Mouse (Mus musculus): Measurements from ENCODE around the gene Ggct.
A peak's percentile ranks its signal among the peaks of the same experiment; 100 is the strongest.

Ggct gene

DNA sequence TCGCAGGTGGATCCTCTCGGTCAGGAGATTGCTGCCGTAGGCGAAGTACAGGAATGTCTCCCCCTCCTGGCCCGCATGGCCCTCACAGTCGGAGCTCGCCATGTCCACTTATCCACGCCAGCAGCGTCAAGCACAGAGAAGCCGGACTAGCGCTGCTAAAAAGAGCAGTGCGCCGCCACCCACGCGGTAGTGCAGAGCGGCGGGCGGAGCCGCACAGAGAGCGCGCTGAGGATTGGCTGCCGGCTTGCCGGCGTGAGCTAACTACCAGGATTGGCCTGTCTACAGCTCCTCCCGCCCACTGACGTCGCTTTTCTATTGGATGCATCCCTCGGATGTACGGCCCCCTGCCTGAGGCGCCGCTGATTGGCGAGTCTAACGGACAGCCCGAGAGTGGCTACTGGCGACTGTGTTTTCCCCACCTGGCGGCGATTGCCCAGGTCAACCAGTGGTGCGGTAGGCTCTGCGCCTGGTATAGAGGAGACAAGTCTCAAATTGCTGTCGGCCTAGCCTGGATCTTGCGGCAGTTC lies at the start of gene Ggct:
Ggct (minus strand) TSS at position 217 of the 527 bp plus-strand sequence.
- peak; percentile 96 to 99 for DNase-seq

DNA sequence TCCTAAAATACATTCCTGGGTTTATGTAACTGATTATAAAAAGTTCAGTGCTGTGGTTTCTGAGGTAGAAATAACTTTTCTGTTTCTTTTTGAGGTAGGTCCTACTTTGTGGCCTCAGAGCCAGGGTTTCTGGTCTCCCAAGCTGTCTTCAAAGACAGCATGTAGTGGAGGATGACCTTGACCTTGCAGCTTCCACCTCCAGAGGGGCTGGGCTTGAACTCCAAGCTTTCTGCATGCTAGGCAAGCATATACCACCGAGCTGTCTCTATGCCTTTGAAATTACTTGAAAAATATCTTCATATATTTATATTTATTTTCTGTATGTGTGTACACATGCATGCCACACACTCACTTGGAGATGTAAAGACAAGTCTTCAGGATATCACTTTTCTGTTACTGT lies 47.3 kb upstream of the Ggct start:
- DNase-seq = no peak

DNA sequence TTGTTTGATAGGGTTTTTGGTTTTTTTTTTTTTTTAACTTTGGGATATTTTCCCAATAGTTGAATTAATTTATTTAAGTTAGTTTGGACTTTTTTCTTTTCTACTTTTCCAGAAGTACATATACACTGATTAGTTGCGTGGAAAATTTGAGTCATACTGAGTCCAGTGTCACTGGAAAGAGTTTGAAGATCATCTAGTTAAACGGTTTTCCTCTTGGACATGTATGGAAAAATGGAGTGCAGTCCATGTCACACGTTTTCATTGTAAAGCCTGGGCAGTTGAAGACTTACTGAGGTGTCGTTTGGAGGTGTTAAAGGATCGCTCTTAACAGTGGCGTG lies 46.7 kb upstream of the Ggct start:
- DNase-seq = no peak

DNA sequence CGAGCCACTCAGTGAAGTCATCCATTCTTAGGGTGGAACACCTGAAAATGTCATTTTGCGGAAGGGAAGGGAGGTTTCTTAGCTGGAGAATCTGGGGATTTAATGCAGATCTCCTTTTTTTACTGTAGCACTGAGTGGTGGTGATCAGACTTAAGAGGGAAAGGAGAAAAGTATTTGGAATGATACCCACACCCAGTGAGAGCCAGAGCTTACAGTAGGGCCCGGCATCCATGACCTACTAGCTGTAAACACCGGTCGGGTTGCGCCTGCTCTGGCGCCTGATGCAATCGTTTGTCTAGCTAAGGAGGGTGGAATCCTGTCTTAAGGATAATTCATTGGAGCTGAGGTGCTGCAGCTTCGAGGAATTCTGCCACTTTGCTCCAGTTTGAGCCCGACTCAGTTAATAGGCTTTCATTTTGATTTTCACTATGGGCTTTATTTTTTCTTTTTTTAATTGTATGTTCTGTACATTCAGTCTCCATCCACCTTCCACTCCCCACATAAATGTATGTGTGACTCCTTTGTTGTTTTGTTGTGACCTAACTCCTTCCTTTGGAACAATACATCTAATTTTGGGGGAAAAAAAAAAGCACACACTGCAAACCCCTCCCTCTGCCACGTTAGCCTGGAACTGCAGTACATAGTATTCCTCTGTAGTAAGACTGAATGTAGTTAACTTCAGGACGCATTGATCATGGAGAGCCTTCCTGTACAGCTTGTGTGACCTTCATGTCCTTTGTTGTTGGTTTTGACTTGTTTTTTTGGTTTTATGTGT lies 46.1 kb upstream of the Ggct start:
- peak; percentile 32 to 41 for DNase-seq

DNA sequence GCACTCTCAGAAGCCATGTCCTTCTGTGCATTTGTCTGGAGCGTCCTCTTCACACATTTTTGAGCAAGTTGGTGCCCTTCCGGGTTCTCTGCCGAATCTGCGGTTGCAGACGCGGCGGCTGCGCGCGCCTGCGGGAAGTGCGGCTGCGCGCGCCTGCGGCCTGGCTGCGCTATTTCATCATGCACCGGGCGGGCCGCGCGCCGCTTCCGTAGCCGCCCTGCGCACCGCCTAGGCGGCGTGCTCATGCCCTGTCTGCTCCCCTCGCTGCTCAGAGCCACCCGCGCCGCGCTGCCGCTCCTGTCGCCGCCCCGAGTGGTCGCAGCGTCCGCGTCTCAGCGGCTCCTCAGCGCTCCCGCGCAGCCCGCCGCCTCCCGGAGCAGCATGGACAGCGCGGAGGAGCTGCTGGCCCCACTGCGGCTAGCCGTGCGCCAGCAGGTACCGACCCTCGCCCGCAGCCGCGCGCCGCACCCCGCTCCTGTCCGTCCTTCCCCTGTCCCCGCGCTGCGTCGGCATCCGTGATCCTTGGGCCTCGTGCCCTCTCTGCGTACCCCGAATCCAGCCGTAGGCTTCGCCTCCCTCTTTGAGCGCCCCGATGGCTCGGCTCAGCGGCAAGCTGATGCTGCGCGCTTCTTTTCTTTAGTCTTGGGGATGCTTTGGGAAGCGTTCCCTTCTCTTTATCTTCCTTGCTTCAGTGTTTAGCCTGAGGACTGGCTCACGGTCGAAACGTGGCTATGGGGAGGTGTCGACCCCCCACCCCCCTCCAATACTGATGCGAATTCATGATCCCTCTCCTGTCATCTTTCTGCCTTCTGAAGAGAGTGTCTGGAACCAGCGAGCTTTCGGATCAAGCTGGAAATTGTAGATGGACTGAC lies 45.3 kb upstream of the Ggct start, which contains the start of gene Gars:
Gars (plus strand) TSS at position 209 of the 872 bp plus-strand sequence.
- peak; percentile 82 to 94 for DNase-seq

DNA sequence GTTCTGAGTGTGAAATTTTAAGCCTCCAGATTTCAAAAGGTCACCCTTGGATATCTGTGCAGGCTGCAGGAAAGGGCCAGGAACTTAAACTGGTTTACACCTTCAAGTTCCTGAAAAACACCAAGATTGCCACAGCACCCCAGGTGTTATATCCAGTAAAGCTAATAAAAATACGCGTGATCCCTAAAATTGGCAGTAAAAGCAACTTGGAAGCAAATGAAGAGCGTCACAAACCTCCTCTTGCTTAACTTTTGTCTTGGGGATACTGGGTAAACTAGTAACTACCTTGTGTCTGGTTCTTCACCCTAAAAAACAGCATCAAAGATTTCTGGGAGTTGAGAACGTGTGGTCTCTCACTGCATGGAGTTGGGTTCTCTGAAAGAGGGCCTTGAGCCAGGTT lies 44.0 kb upstream of the Ggct start:
- no peak for DNase-seq

DNA sequence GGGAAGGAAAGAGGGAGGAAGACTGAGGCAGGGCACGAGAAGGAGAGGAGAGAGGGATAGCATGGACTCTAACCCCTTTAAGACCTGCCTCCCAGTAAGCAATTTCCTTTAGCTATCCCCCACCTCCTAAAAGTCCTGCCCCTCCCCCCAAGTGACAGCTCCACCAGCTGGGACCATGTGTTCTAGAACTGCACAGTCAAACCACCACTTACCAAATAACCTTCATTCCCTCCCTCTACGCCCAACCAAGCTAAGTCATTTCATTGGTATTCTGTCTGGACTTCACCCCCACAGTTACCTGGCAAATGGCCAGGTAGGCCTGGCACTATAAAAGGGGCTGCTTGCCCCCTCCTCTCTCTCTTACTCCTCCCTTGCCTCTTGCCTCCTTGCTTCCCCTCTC lies 34.9 kb upstream of the Ggct start:
- DNase-seq = no peak

DNA sequence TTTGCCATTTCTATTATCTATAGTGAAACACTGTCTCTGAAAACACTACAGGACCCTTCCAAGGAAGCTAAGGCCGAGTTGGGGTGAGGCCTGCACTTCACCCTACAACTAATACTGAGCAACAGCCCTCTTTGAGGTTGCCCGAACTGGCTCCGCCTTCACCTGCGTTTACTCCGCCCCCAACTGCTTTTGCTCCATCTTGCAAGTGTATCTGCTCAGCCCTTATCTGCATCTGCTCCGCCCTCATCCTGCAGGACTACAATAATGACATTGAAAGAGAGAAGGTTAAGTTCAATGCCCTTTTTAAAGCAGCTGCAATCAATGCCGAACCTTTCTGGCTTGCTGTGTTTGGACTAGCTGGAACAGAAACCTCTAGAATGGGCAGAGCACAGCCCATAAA lies 29.1 kb upstream of the Ggct start:
- DNase-seq = no peak

DNA sequence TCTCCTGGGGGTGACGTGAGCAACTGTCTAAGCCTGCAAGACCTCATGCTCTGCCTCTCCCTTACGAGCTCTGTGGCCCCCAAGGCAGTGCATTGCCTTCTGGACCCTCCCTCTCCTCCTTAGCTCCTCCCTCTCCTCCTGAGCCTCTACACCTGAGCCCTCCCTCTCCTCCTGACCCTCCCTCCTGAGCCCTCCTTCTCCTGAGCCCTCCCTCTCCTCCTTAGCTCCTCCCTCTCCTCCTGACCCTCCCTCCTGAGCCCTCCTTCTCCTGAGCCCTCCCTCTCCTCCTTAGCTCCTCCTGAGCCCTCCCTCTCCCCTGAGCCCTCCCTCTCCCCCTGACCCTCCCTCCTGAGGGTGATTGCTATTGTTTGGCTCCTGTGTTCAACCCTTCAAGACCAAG lies 25.7 kb upstream of the Ggct start:
- no peak for DNase-seq

DNA sequence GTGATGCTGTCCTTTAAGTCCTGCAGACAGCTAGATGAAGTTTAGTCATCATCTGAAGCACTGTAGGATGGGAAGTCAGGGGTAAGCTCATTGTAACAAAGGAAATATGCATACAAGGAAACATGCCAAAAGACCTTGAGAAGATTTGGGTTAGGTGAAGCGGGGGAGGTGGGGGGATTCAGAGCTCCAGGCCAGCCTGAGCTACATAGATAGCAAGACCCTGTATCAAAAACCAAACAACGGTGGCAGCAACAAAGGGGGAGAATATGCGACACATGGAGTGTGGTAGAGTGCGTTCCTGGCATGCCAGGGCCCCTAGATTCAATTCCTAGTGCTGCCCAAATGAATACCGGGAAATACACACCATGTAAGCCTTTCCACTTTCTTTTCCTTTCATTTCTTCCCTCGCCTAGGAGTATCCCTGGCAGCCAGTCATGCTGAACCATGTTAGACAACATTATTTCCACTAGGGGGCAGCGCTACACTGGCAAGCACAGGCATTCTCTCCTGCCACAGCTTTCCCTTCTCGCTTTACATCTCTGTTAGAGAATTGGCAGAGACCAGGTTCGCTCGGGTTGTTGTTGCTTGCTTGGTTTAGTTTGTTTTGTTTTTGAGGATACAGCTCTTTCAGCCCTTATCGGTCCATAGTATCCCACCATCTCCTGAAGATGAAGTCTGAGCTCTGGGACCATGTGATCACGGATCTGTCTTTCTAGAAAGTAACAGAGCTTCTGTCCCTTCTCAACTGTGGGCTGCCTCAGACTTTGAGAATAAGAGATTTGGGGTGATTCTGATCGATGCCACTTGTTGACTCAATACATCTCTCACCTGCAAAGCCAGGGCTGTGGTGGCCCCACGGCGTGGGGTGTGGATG lies 24.2 kb upstream of the Ggct start:
- peak; percentile 65 to 70 for DNase-seq

DNA sequence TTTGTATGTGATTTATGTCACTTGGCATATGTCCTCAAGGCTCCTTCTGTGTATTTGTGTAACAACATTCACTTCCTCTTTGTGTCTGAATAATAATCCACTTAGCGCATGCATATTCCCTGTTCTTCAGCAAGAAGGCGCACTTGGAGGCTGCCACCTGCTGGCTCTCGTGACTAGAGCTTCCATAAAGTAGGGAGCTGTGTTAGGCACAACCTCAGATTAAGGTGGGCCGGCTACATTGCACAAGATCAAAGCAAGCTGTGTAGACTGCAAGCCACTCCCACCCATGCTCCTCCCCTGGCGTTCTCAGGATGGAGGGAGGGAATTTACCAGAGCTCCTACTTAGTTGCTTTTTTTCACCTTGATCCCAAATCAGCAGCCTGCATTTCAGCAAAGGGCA lies 23.5 kb upstream of the Ggct start:
- DNase-seq = peak in 1 of 2 experiments; percentile 20

DNA sequence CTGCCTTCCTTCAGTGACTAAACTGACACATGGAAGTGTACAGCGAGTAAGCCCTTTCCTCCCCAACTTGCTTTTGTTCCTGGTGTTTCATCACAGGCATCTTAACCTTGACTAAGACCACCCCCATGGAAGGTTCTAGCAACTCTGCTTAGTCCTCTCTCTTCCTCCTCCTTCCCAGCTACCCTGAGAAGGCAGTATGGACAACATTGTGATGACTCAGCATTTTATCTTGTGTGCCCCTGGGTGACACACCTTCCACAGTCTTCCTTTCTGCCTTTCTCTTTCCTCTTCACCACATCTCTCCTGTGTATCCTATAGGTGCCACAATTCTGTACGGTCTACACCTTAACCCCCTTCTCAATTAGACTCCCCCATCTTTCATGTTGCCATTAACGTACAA lies 21.4 kb upstream of the Ggct start:
- DNase-seq = no peak

DNA sequence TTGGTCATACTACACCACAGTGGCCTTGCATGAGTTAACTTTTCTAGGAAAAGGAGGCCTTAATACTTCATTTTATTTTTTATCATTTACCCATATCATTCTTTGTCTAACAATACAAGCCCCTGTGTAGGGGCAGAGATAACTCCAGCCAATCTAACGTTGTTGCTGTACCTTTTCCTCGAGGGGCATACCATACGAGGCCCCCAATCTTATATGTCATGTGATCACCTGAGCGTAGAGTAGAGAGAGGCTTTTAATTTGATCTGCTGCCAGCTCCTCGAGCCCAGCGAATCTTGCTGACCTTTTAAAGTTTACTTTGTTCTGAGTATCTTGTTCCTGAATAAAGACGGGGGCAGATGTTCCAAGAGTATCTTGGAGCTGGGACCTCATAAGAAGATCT lies 19.8 kb upstream of the Ggct start:
- DNase-seq = no peak

DNA sequence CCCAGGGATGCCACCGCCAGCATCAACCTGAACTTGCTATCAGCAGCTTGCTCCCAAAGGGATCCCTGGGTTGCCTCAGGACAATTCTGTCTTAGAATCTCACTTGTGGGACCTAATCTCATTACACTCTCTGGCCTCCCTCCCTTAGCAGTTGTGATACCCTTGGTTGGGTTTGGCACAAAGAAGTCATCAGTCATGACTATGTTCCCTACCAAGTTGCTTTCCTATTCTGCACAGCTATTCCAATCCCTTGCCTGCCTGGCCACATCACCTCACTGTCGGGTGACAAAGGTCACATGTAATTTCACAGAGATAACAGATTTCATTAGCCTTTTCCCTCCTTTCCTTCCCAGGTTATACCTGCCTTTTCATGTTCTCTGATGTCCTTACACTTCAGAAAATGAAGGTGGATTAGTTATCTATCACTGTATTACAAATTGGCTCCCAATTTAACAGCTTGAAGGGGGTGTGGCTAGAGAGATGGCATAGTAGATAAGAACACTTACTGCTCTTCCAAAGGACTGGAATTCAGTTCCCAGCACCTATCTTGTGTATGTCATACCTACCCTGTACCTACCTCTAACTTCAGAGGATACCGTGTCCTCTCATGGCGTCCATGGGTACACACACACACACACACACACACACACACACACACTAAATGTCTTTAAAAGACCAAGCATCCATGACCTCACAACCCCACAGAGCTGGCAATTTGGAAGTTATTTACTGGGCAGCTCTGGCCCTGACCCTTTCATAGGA lies 17.8 kb upstream of the Ggct start:
- no peak for DNase-seq

DNA sequence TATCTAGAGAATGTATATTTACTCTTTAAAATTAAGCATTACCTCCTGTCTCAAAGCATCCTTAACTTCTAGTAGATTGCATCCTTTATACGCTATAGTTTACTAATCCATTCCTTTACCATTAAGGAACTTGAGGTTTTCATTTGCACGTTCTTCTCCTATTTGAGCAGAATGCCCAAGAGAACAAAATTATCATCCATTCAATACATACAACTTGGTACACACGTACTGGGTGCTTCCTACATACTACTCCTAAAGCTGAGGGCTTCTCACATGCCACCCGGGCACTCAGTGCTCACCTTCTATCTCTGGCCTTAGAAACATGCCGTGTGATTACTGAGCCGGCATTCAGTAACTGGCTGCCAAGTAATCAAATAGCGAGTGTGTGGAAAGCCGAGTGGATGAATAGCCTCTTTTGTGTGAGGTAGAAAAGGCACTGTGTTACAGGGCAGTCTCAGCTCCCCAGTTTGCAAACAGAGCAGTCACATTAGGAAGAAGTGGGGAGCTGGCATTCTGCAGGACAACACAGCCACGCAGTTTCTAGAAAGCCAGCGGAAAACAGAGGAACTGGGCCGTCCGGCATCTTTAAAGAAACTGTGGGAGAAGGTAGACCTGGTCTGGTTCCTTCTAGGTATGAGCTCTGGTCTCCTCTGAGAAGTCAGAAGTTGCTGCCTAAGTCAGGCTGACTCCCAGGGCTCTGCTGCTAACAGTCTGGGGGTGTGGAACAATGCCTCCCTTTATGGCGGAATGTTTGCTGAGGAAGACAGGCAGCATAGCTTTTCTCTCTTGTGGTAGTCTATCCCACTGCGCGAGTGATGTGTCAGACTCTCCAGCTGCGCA lies 16.9 kb upstream of the Ggct start:
- no peak for DNase-seq

DNA sequence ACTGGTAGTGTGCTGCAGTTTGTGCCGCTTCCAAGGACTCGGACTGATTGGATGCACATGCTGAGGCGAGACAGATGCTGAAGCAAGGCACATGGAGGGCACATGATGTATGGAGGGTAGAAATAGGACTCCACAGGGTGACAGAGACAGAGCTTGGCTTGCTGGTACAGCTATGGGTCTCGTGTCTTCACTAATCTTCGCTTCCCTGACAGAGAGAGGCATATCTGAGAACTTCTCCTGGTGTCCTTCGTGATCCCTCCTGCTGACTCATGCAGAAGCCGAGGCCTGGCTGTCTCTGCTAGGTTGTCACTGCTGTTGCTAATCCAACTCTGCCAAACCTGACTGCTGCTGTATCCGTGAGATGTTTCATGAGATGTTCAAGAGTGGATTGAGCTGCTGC lies 15.7 kb upstream of the Ggct start:
- no peak for DNase-seq

DNA sequence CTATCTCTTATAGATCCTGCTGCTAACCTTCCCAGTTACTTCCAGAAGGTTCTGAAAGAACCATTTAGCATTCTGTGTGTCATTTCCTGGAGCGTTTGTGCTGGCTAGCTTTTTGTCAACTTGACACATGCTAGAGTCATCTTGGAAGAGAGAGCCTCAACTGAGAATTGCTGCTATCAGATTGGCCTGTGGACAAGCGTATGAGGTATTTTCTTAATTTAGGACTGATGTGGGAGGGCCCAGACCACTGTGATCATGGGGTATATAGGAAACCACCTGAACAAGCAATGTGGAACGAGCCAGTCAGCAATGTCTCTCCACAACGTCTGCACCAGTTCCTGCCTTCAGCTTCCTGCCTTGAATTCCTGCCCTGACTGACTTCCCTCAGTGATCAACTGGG lies 10.8 kb upstream of the Ggct start:
- DNase-seq = no peak

DNA sequence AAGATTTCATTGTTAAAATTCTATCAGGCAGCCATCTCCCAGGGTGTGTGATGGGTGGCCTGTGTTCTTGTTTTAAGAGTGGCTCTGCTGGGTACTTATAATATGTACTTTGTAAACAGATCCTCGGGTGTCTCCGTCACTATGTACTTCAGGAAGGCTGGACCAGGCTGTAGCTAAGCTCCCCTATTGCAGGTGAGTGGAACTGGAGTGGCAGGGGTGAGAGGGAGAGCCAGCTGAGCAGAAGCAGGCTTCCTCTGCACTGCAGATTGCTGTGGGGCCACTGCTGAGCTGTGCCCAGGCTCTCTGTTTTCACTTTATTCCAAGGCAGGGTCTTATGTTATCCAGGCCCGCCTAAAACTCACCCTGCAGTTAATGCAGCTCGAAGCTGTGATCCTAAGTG lies 9.7 kb upstream of the Ggct start:
- DNase-seq = no peak

DNA sequence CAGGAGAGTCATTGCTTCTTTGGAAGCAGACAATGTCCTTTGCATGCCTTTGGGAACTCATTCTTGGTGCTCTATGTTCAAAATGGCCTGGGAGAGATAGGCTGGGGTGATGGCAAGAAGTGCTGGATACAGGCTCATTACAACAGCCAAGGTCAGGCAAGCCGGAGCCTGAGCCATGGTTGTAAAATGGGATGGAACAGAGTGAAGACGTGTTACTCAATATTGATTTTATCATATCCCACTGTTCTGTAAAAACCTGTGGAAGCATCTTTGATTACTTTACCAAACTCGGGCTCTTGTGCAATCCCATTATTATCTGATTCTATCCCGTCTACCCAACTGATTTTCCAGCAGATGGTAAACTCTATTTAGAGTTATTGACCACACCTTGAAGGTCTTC lies 8.6 kb upstream of the Ggct start:
- DNase-seq = no peak

DNA sequence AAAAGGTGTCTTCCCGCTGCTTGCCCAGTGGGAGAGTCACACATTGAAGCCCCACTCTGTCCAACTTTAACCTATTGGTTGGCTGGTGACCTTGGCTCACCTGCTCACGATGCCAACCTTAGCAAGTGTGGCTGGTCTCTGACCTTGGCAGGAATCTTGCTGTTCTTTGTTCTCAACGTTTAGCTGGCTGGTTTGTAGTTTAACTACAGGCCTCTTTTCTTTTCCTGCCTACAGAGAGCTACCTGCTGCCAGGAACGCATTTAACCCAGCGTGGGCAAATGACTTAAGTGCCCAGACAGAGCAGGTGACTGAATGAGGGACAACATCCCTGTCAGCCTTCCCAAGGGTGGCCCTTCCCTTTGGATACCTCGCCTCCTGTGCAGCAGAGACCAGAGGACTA lies 5.0 kb upstream of the Ggct start:
- no peak for DNase-seq

DNA sequence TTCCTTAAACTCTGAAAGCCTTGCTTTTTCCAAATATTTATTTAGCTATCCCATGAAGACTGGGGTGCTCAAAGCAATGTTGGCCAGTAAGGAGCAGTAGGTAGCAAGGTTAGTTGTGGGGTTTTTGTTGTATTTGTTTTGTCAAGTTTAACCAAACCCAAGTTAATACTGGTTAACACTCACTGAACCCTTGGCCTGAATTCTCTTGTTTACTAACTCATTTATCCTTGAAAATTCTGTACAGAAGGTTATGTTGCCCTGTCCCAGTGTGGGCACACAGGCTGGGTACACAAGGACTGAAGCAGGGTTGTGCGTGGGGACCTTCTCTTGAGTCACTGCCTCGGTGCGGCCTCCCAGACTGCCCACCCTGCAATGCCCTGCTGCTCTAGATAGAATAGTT lies 3.6 kb upstream of the Ggct start:
- DNase-seq = no peak

Measured in cerebellum, adult 18-20 months (tissue).